Mouse (Mus musculus) CH12.LX (cell line): ENCODE results near the gene Smim24. TPM values are rescaled to one million over a fixed set of nuclear protein-coding genes. Genes with fewer than 3 reads are reported as not detected.

Experiments used
- DNase-seq: peaks from one replicate; pipeline ENCODE4 v3.0.0-alpha.2; 2013; ENCODE audit errors: extremely low read depth
- H3K27ac ChIP-seq: 2 replicates; pipeline ENCODE4 v1.5.1; 2012; ENCODE audit warnings: low read depth, mild to moderate bottlenecking, control low read depth, moderate library complexity; ENCODE audit not compliant: insufficient read depth
- H3K27me3 ChIP-seq: replicated peaks from 2 replicates; pipeline ENCODE3; 2012; ENCODE audit warnings: inconsistent platforms
- H3K36me3 ChIP-seq, 2 experiments: replicated peaks in 1 of 2; 2 replicates each; pipeline versions ENCODE3 to v1.6.1; 2012; ENCODE audit warnings: inconsistent platforms in 1 of 2, low read length in 1 of 2, mild to moderate bottlenecking in 1 of 2, mixed read lengths in 1 of 2, moderate library complexity in 1 of 2; ENCODE audit not compliant: control insufficient read depth in 1 of 2, insufficient read depth in 1 of 2
- H3K4me1 ChIP-seq, 2 experiments: 2 replicates each; pipeline ENCODE4 v1.6.1; 2012; ENCODE audit warnings: inconsistent platforms in 1 of 2, moderate library complexity in 1 of 2; ENCODE audit not compliant: insufficient read depth in 2 of 2, control insufficient read depth in 1 of 2
- H3K4me2 ChIP-seq: 2 replicates; pipeline ENCODE4 v1.6.1; 2012; ENCODE audit warnings: low read depth, mild to moderate bottlenecking, control low read depth; ENCODE audit not compliant: poor library complexity, insufficient read depth, severe bottlenecking
- H3K4me3 ChIP-seq, 3 experiments: fragments of 150-350 bp in 1 of 3; sonication (generic) in 1 of 3; replicated peaks in 1 of 3; 2 replicates each; pipeline versions ENCODE3 to v1.5.1; 2011 to 2012; ENCODE audit warnings: low read depth in 2 of 3, low read length in 2 of 3, mild to moderate bottlenecking in 2 of 3, moderate library complexity in 2 of 3, control low read depth in 1 of 3, improper control_type of control experiment in 1 of 3, inconsistent platforms in 1 of 3, mixed read lengths in 1 of 3; ENCODE audit not compliant: poor library complexity in 1 of 3
- H3K79me2 ChIP-seq: replicated peaks from 2 replicates; pipeline ENCODE4 v1.6.1; 2012; ENCODE audit warnings: mild to moderate bottlenecking, moderate library complexity; ENCODE audit not compliant: control insufficient read depth, poor library complexity, insufficient read depth, severe bottlenecking; ENCODE audit errors: extremely low read depth
- H3K9ac ChIP-seq: 2 replicates; pipeline ENCODE4 v1.6.1; 2012; ENCODE audit warnings: low read depth, mild to moderate bottlenecking, control low read depth, moderate library complexity; ENCODE audit not compliant: insufficient read depth
- H3K9me3 ChIP-seq: replicated peaks from 2 replicates; pipeline ENCODE3; 2012; ENCODE audit warnings: low read length, inconsistent platforms, mixed read lengths
- BHLHE40 ChIP-seq: IDR thresholded peaks from 2 replicates; pipeline ENCODE4 v1.6.1; 2011; ENCODE audit warnings: mild to moderate bottlenecking, low read depth, low read length, improper control_type of control experiment
- CHD1 ChIP-seq: IDR thresholded peaks from 2 replicates; pipeline ENCODE4 v1.6.1; 2012; ENCODE audit warnings: low read depth, low read length, improper control_type of control experiment, inconsistent platforms
- CHD2 ChIP-seq: IDR thresholded peaks from 2 replicates; pipeline ENCODE4 v1.6.1; 2011; ENCODE audit warnings: low read length, improper control_type of control experiment
- CTCF ChIP-seq, 2 experiments: IDR thresholded peaks in 1 of 2; conservative IDR thresholded peaks in 1 of 2; 2 replicates each; pipeline ENCODE4 v1.5.1; 2011 to 2012; ENCODE audit warnings: low read depth in 2 of 2, low read length in 2 of 2, improper control_type of control experiment in 1 of 2, inconsistent platforms in 1 of 2, mild to moderate bottlenecking in 1 of 2, moderate library complexity in 1 of 2
- E2F4 ChIP-seq: IDR thresholded peaks from 2 replicates; pipeline ENCODE4 v1.6.1; 2011; ENCODE audit warnings: low read depth, low read length, improper control_type of control experiment; ENCODE audit not compliant: insufficient replicate concordance
- ELF1 ChIP-seq: IDR thresholded peaks from 2 replicates; pipeline ENCODE4 v1.6.1; 2014; ENCODE audit warnings: low read depth, mild to moderate bottlenecking, inconsistent platforms, low read length, improper control_type of control experiment
- EP300 ChIP-seq: IDR thresholded peaks from 2 replicates; pipeline ENCODE4 v1.6.1; 2011; ENCODE audit warnings: low read length, improper control_type of control experiment
- ETS1 ChIP-seq: conservative IDR thresholded peaks from 2 replicates; pipeline ENCODE4 v1.6.1; 2012; ENCODE audit warnings: low read depth, mild to moderate bottlenecking, inconsistent platforms, low read length, improper control_type of control experiment, moderate library complexity
- GABPA ChIP-seq: IDR thresholded peaks from 2 replicates; pipeline ENCODE4 v1.6.1; 2012; ENCODE audit warnings: low read depth, low read length, improper control_type of control experiment, inconsistent platforms; ENCODE audit not compliant: insufficient replicate concordance
- HCFC1 ChIP-seq: IDR thresholded peaks from 2 replicates; pipeline ENCODE4 v1.6.1; 2012; ENCODE audit warnings: low read depth, mild to moderate bottlenecking, inconsistent platforms, low read length, improper control_type of control experiment
- IRF4 ChIP-seq: IDR thresholded peaks from 2 replicates; pipeline ENCODE4 v1.6.1; 2014; ENCODE audit warnings: low read depth, mild to moderate bottlenecking, inconsistent platforms, low read length, improper control_type of control experiment
- JUN ChIP-seq: IDR thresholded peaks from 2 replicates; pipeline ENCODE4 v1.6.1; 2011; ENCODE audit warnings: low read depth, mild to moderate bottlenecking, low read length, improper control_type of control experiment, moderate library complexity; ENCODE audit not compliant: insufficient read depth
- JUND ChIP-seq: conservative IDR thresholded peaks from 2 replicates; pipeline ENCODE4 v1.6.1; 2011; ENCODE audit warnings: low read depth, low read length, improper control_type of control experiment
- KAT2A ChIP-seq: IDR thresholded peaks from 2 replicates; pipeline ENCODE4 v1.6.1; 2012; ENCODE audit warnings: low read length, improper control_type of control experiment, inconsistent platforms; ENCODE audit not compliant: insufficient replicate concordance
- MAFK ChIP-seq: IDR thresholded peaks from 2 replicates; pipeline ENCODE4 v1.6.1; 2011; ENCODE audit warnings: low read length, improper control_type of control experiment; ENCODE audit not compliant: insufficient replicate concordance
- MAX ChIP-seq: IDR thresholded peaks from 2 replicates; pipeline ENCODE4 v1.6.1; 2011; ENCODE audit warnings: low read length, improper control_type of control experiment
- MAZ ChIP-seq: IDR thresholded peaks from 2 replicates; pipeline ENCODE4 v1.6.1; 2012; ENCODE audit warnings: low read depth, mild to moderate bottlenecking, inconsistent platforms, low read length, improper control_type of control experiment, moderate library complexity
- MEF2A ChIP-seq: IDR thresholded peaks from 2 replicates; pipeline ENCODE4 v1.6.1; 2014; ENCODE audit warnings: low read depth, mild to moderate bottlenecking, inconsistent platforms, low read length, improper control_type of control experiment, borderline replicate concordance
- MXI1 ChIP-seq: IDR thresholded peaks from 2 replicates; pipeline ENCODE4 v1.6.1; 2011; ENCODE audit warnings: mild to moderate bottlenecking, low read depth, low read length, improper control_type of control experiment
- MYC ChIP-seq: IDR thresholded peaks from 2 replicates; pipeline ENCODE4 v1.6.1; 2011; ENCODE audit warnings: low read depth, mild to moderate bottlenecking, improper control_type of control experiment, low read length
- NELFE ChIP-seq: IDR thresholded peaks from 2 replicates; pipeline ENCODE4 v1.6.1; 2011; ENCODE audit warnings: low read depth, low read length, improper control_type of control experiment
- NRF1 ChIP-seq: IDR thresholded peaks from 2 replicates; pipeline ENCODE4 v1.6.1; 2014; ENCODE audit warnings: low read depth, mild to moderate bottlenecking, inconsistent platforms, low read length, improper control_type of control experiment, moderate library complexity
- PAX5 ChIP-seq: IDR thresholded peaks from 2 replicates; pipeline ENCODE4 v1.6.1; 2012; ENCODE audit warnings: low read length, inconsistent platforms, mixed read lengths
- POLR2A ChIP-seq: IDR thresholded peaks from 2 replicates; pipeline ENCODE4 v1.6.1; 2011; ENCODE audit warnings: low read depth, mild to moderate bottlenecking, improper control_type of control experiment, low read length
- POLR2AphosphoS2 ChIP-seq: IDR thresholded peaks from 2 replicates; pipeline ENCODE4 v1.6.1; 2011; ENCODE audit warnings: low read depth, low read length, improper control_type of control experiment
- RAD21 ChIP-seq: IDR thresholded peaks from 2 replicates; pipeline ENCODE4 v1.6.1; 2011; ENCODE audit warnings: low read depth, mild to moderate bottlenecking, low read length, improper control_type of control experiment, moderate library complexity
- RCOR1 ChIP-seq: conservative IDR thresholded peaks from 2 replicates; pipeline ENCODE4 v1.6.1; 2012; ENCODE audit warnings: low read depth, mild to moderate bottlenecking, inconsistent platforms, low read length, improper control_type of control experiment
- SIN3A ChIP-seq: IDR thresholded peaks from 2 replicates; pipeline ENCODE4 v1.6.1; 2012; ENCODE audit warnings: low read length, improper control_type of control experiment, inconsistent platforms
- SMC3 ChIP-seq: IDR thresholded peaks from 2 replicates; pipeline ENCODE4 v1.6.1; 2011; ENCODE audit warnings: low read depth, low read length, improper control_type of control experiment
- TBP ChIP-seq: conservative IDR thresholded peaks from 2 replicates; pipeline ENCODE4 v1.6.1; 2011; ENCODE audit warnings: low read depth, low read length, improper control_type of control experiment
- TCF12 ChIP-seq: IDR thresholded peaks from 2 replicates; pipeline ENCODE4 v1.6.1; 2014; ENCODE audit warnings: low read depth, mild to moderate bottlenecking, inconsistent platforms, low read length, improper control_type of control experiment
- UBTF ChIP-seq: IDR thresholded peaks from 2 replicates; pipeline ENCODE4 v1.6.1; 2012; ENCODE audit warnings: low read depth, mild to moderate bottlenecking, inconsistent platforms, low read length, improper control_type of control experiment, moderate library complexity
- USF1 ChIP-seq: IDR thresholded peaks from 2 replicates; pipeline ENCODE4 v1.6.1; 2014; ENCODE audit warnings: low read depth, mild to moderate bottlenecking, inconsistent platforms, low read length, improper control_type of control experiment
- USF2 ChIP-seq: conservative IDR thresholded peaks from 2 replicates; pipeline ENCODE4 v1.6.1; 2011; ENCODE audit warnings: low read depth, low read length, improper control_type of control experiment
- ZC3H11A ChIP-seq: IDR thresholded peaks from 2 replicates; pipeline ENCODE4 v1.6.1; 2012; ENCODE audit warnings: low read depth, mild to moderate bottlenecking, inconsistent platforms, low read length, improper control_type of control experiment
- ZKSCAN1 ChIP-seq: IDR thresholded peaks from 2 replicates; pipeline ENCODE4 v1.6.1; 2012; ENCODE audit warnings: low read depth, inconsistent platforms, low read length, improper control_type of control experiment, borderline replicate concordance
- ZMIZ1 ChIP-seq: IDR thresholded peaks from 2 replicates; pipeline ENCODE4 v1.6.1; 2012; ENCODE audit warnings: low read depth, mild to moderate bottlenecking, inconsistent platforms, low read length, improper control_type of control experiment
- ZNF384 ChIP-seq: IDR thresholded peaks from 2 replicates; pipeline ENCODE4 v1.6.1; 2012; ENCODE audit warnings: low read depth, low read length, improper control_type of control experiment, inconsistent platforms
- dilution Hi-C: fragments of 300-500 bp; cut with MboI; formaldehyde crosslinking; loops from 2 replicates; pipeline ENCODE4 v1.14.3; 2020; ENCODE audit warnings: low sequenced_read_pairs; ENCODE audit not compliant: extremely low pct_unique_long_range_greater_than_20kb, extremely low pct_ligation_motif_present
- in situ Hi-C: fragments of 300-500 bp; cut with MboI; formaldehyde crosslinking; loops from 3 replicates; pipeline ENCODE4 v1.14.3; 2019; ENCODE audit warnings: low sequenced_read_pairs, low pct_ligation_motif_present, low pct_unique_long_range_greater_than_20kb, mixed read lengths
- polyA plus RNA-seq: library from polyadenylated mRNA; unstranded; fragments of >175 nt; gene quantifications from 2 replicates; pipeline ENCODE4 v1.2.1, GENCODE M21; 2012; ENCODE audit warnings: low read depth; ENCODE audit not compliant: insufficient read length
- total RNA-seq, 2 experiments: library from RNA; depleted of rRNA; stranded (reverse); fragments of 300-350 nt in 1 of 2; fragments of >200 nt in 1 of 2; gene quantifications; 2 replicates each; pipeline ENCODE4 v1.2.3; 2012 to 2014

Smim24 gene
- total and polyA plus RNA-seq, 3 experiments: 0.13 to 0.64 TPM; not detected in 1

- Histone ChIP-seq H3K79me2 (no peaks in the 10 kb centered on the region; the same call in 1 of the 2 replicates), H3K4me1 (peaks cover 22 to 67% of the 10 kb centered on the region in 2 experiments), H3K9me3 (no peaks in the 10 kb centered on the region), H3K4me3 (peak overlapping the region; percentile 27 to 92 (median 37)), H3K9ac (peak overlapping the region; percentile 41), H3K27ac (peak overlapping the region; percentile 43), H3K4me2 (peak overlapping the region; percentile 58), H3K36me3 (peaks cover 7 to 21% of the 10 kb centered on the region in 2 experiments), H3K27me3 (no peaks in the 10 kb centered on the region)
- dilution Hi-C loops (no loop called here), in situ Hi-C loops (loop anchor here (10.0 kb wide), 1 partner anchor 162 kb away; no protein-coding TSS in a partner anchor)
- TF ChIP-seq MAX: peak; percentile 95
- TF ChIP-seq EP300: no peak
- TF ChIP-seq ZNF384: no peak
- no peak for TF ChIP-seq MAZ
- TF ChIP-seq PAX5: no peak
- no peak for TF ChIP-seq JUND
- peak; percentile 81; the same call in 1 of the 2 replicates for TF ChIP-seq MXI1
- peak; percentile 46; the same call in 1 of the 2 replicates for TF ChIP-seq POLR2A
- no peak for TF ChIP-seq ZC3H11A
- TF ChIP-seq MYC: peak; percentile 97
- no peak for TF ChIP-seq RAD21
- no peak for TF ChIP-seq POLR2AphosphoS2
- TF ChIP-seq TBP: 0 out of 2 replicates have a peak, but pooled peaks have one; percentile 36
- no peak for TF ChIP-seq ZMIZ1
- no peak for TF ChIP-seq UBTF
- no peak for TF ChIP-seq KAT2A
- TF ChIP-seq CHD1: no peak
- TF ChIP-seq USF2: 0 out of 2 replicates have a peak, but pooled peaks have one; percentile 18
- TF ChIP-seq JUN: no peak
- 0 out of 2 replicates have a peak, but pooled peaks have one; percentile 11 for TF ChIP-seq USF1
- TF ChIP-seq NELFE: no peak
- 0 out of 2 replicates have a peak, but pooled peaks have one; percentile 39 for TF ChIP-seq ETS1
- 0 out of 2 replicates have a peak, but pooled peaks have one; percentile 25 for TF ChIP-seq CHD2
- TF ChIP-seq RCOR1: no peak
- TF ChIP-seq NRF1: peak; percentile 67
- 0 out of 2 replicates have a peak, but pooled peaks have one; percentile 12 for TF ChIP-seq MEF2A
- TF ChIP-seq E2F4: no peak
- TF ChIP-seq GABPA: no peak
- TF ChIP-seq ELF1: no peak
- TF ChIP-seq MAFK: no peak
- TF ChIP-seq ZKSCAN1: no peak
- no peak for TF ChIP-seq IRF4
- peak; percentile 53; the same call in 1 of the 2 replicates for TF ChIP-seq SIN3A
- no peak for TF ChIP-seq HCFC1
- TF ChIP-seq TCF12: peak; percentile 59; the same call in 1 of the 2 replicates
- no peak for TF ChIP-seq CTCF (conservative IDR thresholded peaks at IDR 0.05 in 1 of 2, IDR thresholded peaks at IDR 0.05 in 1 of 2; ENCODE audit: low read depth in 2 of 2, low read length in 2 of 2)
- peak; percentile 82 for TF ChIP-seq BHLHE40
- no peak for TF ChIP-seq SMC3
- peak; percentile 86 for DNase-seq
Measured at GRCm38 (mm10) chr10:81356352-81356990, 36.4 kb upstream of the Smim24 start.
